ENCODE assay signal across 12 mouse cellular contexts in the genomic region with DNA sequence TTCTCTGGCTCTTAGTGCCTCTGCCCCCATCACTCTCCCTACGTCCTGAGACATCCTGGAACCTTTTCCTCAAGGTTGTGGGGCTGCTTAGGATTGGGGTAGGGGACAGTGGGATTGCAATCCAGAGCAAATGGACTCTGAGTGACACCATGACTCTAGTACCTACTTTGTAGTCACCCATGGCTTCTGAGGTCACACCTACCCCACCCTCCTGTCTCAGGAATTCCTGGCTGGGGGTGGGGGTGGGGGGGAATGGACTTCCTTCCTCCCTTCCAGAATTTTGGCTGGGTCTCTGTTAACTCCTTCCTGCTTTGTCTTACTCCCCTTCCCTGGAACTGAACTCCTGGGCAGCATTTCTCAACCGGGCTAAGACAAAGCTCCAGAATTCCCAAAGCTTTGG. TPM values are rescaled to one million over a fixed set of nuclear protein-coding genes. Genes with fewer than 3 reads are reported as not detected.
A peak's percentile ranks its signal among the peaks of the same experiment; 100 is the strongest.
DNase-seq lines count a peak whose midpoint lies in the region; ATAC-seq and TF ChIP-seq lines count a peak whose summit lies in the region.
"Had no signal": no experiment of that assay in that cellular context is flagged by ENCODE, and none has a peak within 500 bp of the region (broad histone marks: within the 10 kb centered on the region; RNA-seq: fewer than 3 reads in every experiment).

No protein-coding gene starts in this region.

- peak; percentile 34; the same call in 1 of the 2 replicates for TF ChIP-seq POLR2A in heart, adult 2 months (IDR thresholded peaks at IDR 0.05; ENCODE audit: insufficient read depth, low read depth, low read length)
- no peak for TF ChIP-seq POLR2A in thymus, adult 2 months (IDR thresholded peaks at IDR 0.05; ENCODE audit: control insufficient read depth, extremely low read depth, insufficient read depth, low read length, poor library complexity)

- DNase-seq in heart, adult 2 months = peak in 1 of 2 experiments; percentile 29
- no peak for DNase-seq in heart, postnatal 25 days (ENCODE audit: low spot score)
- DNase-seq in left cerebral cortex, adult 2 months (ENCODE audit: extremely low spot score in 1 of 2, low spot score in 2 of 2) = no peak
- no peak for DNase-seq in left cerebral cortex, postnatal 4 days
- no peak for DNase-seq in liver, embryonic 11.5 days (ENCODE audit: low spot score)
- no peak for DNase-seq in thymus, adult 2 months
- no peak for DNase-seq in left cerebral cortex, postnatal 36 days (ENCODE audit: low spot score in 2 of 2)
- DNase-seq: lung, embryonic 14.5 days; retina, postnatal 1 day; thymus, postnatal 25 days had no signal

- peaks cover 9% of the 10 kb centered on the region for H3K4me1 ChIP-seq in heart, adult 2 months (ENCODE audit: control insufficient read depth, insufficient read depth, low read length)
- H3K4me1 ChIP-seq in heart, embryonic 14.5 days (ENCODE audit: control insufficient read depth in 2 of 2, insufficient read depth in 2 of 2, low read length in 2 of 2) = peaks cover 2 to 13% of the 10 kb centered on the region in 2 experiments; a peak in 2 of 4 replicates
- no peaks in the 10 kb centered on the region for H3K4me1 ChIP-seq in liver, embryonic 11.5 days (replicated peaks; ENCODE audit: control insufficient read depth, insufficient read depth, low read length)
- H3K4me1 ChIP-seq in thymus, adult 2 months (replicated peaks; ENCODE audit: control insufficient read depth, insufficient read depth, low read length) = peaks cover 11% of the 10 kb centered on the region; the same call in 1 of the 2 replicates

- H3K4me2 ChIP-seq in heart, embryonic 14.5 days (ENCODE audit: low read length) = peak overlapping the region; percentile 77
- peak overlapping the region; percentile 81; the same call in 1 of the 2 replicates for H3K4me2 ChIP-seq in liver, embryonic 11.5 days

- no peak for TF ChIP-seq CTCF in heart, adult 2 months (IDR thresholded peaks at IDR 0.05)
- TF ChIP-seq CTCF in left cerebral cortex, adult 2 months (IDR thresholded peaks at IDR 0.05) = no peak
- TF ChIP-seq CTCF in thymus, adult 2 months (IDR thresholded peaks at IDR 0.05; ENCODE audit: borderline replicate concordance, control insufficient read depth, extremely low read depth, insufficient read depth, low read length, poor library complexity) = no peak

- H3K27me3 ChIP-seq in heart, adult 2 months (ENCODE audit: control insufficient read depth, insufficient read depth, low read length) = no peaks in the 10 kb centered on the region; the same call in 1 of the 2 replicates
- no peaks in the 10 kb centered on the region for H3K27me3 ChIP-seq in heart, embryonic 14.5 days (ENCODE audit: control insufficient read depth, insufficient read depth, low read length)
- H3K27me3 ChIP-seq in liver, embryonic 11.5 days (replicated peaks; ENCODE audit: control insufficient read depth, insufficient read depth, low read length) = peaks cover 16% of the 10 kb centered on the region
- H3K27me3 ChIP-seq in thymus, adult 2 months (ENCODE audit: control insufficient read depth, insufficient read depth, low read length) = peaks cover 2% of the 10 kb centered on the region; the same call in 1 of the 2 replicates

- peak overlapping the region; percentile 85; the same call in 1 of the 2 replicates for H3K9ac ChIP-seq in heart, adult 2 months (ENCODE audit: low read depth, low read length)
- no peak overlapping the region for H3K9ac ChIP-seq in heart, embryonic 14.5 days (ENCODE audit: low read length)
- H3K9ac ChIP-seq in liver, embryonic 11.5 days (ENCODE audit: low read depth, low read length) = no peak overlapping the region
- H3K9ac ChIP-seq: lung, embryonic 14.5 days had no signal

- intact Hi-C loops in heart, adult 2 months (cut with DNase I) = loop anchor here (5.0 kb wide), 1 partner anchor 59 kb away; a partner anchor contains a TSS
- intact Hi-C loops in heart, postnatal 25 days (cut with DNase I) = no loop called here
- intact Hi-C loops in left cerebral cortex, adult 2 months (cut with DNase I) = no loop called here
- intact Hi-C loops in left cerebral cortex, postnatal 4 days (cut with DNase I) = no loop called here
- intact Hi-C loops in left cerebral cortex, postnatal 36 days (cut with DNase I) = no loop called here

- H3K36me3 ChIP-seq in heart, adult 2 months (ENCODE audit: control insufficient read depth, insufficient read depth, low read length) = peaks cover 6% of the 10 kb centered on the region
- H3K36me3 ChIP-seq in heart, embryonic 14.5 days (ENCODE audit: control insufficient read depth, insufficient read depth, low read length) = no peaks in the 10 kb centered on the region
- no peaks in the 10 kb centered on the region for H3K36me3 ChIP-seq in liver, embryonic 11.5 days (ENCODE audit: control insufficient read depth, insufficient read depth, low read length)
- H3K36me3 ChIP-seq in thymus, adult 2 months (ENCODE audit: control insufficient read depth, insufficient read depth, low read length) = no peaks in the 10 kb centered on the region

- H3K27ac ChIP-seq in heart, adult 2 months = peak overlapping the region; percentile 86
- H3K27ac ChIP-seq in left cerebral cortex, adult 2 months = no peak overlapping the region; the same call in 1 of the 2 replicates
- H3K27ac ChIP-seq in heart, embryonic 14.5 days (replicated peaks in 1 of 2; ENCODE audit: control insufficient read depth in 1 of 2, insufficient read depth in 1 of 2, low read depth in 2 of 2, low read length in 2 of 2) = no peak overlapping the region
- H3K27ac ChIP-seq in liver, embryonic 11.5 days (ENCODE audit: low read depth, low read length) = no peak overlapping the region
- H3K27ac ChIP-seq in thymus, adult 2 months (ENCODE audit: control insufficient read depth, insufficient read depth, low read length) = no peak overlapping the region

- peak; percentile 54; the same call in 1 of the 2 replicates for TF ChIP-seq EP300 in heart, adult 2 months (IDR thresholded peaks at IDR 0.05; ENCODE audit: insufficient read depth, low read depth, low read length)

- 41% methylated on average over 2 of the region's 2 CpGs for WGBS in heart, adult 2 months
- 54% methylated on average over 2 of the region's 2 CpGs for WGBS in heart, embryonic 14.5 days
- 70% methylated on average over 2 of the region's 2 CpGs for WGBS in liver, embryonic 11.5 days
- 83% methylated on average over 2 of the region's 2 CpGs for WGBS in thymus, adult 2 months

- no peak for ATAC-seq in heart, embryonic 14.5 days (ENCODE audit: insufficient number of reproducible peaks, insufficient read depth, low FRiP score, low read depth)
- no peak for ATAC-seq in liver, embryonic 11.5 days (replicated peaks; ENCODE audit: low FRiP score)

- peak overlapping the region; percentile 55 for H3K4me3 ChIP-seq in heart, adult 2 months
- H3K4me3 ChIP-seq in left cerebral cortex, adult 2 months = peak overlapping the region; percentile 27; the same call in 1 of the 2 replicates
- no peak overlapping the region for H3K4me3 ChIP-seq in heart, embryonic 14.5 days (ENCODE audit: control insufficient read depth in 1 of 2, insufficient read depth in 1 of 2, low read depth in 1 of 2, low read length in 2 of 2)
- no peak overlapping the region for H3K4me3 ChIP-seq in liver, embryonic 11.5 days (ENCODE audit: low read depth, low read length)
- H3K4me3 ChIP-seq in thymus, adult 2 months (ENCODE audit: control insufficient read depth, insufficient read depth, low read length) = no peak overlapping the region

- H3K9me3 ChIP-seq in heart, embryonic 14.5 days (ENCODE audit: control insufficient read depth, low read length) = no peaks in the 10 kb centered on the region
- H3K9me3 ChIP-seq in liver, embryonic 11.5 days (ENCODE audit: control insufficient read depth, low read length) = no peaks in the 10 kb centered on the region; the same call in 1 of the 2 replicates

- no peaks in the 10 kb centered on the region for H3K79me2 ChIP-seq in heart, adult 2 months (replicated peaks; ENCODE audit: control insufficient read depth, insufficient read depth, low read length)

RNA-seq across cellular contexts. Expression of a gene that starts 1.0 kb away (rescaled TPM):
- total RNA-seq in heart, adult 2 months (2021) = 1 to 10 TPM; 6.8 to 7.2 TPM
- polyA plus RNA-seq in heart, adult 2 months (2012; rRNA removed) = 17.1 and 22.0 TPM in 2 replicates
- total RNA-seq in heart, postnatal 25 days (2021) = 1 to 10 TPM; 8.6 to 9.4 TPM
- total RNA-seq in left cerebral cortex, adult 2 months (2021) = 1 to 10 TPM; 2.4 to 3.8 TPM
- 1 to 10 TPM; 3.5 to 4.3 TPM for total RNA-seq in left cerebral cortex, postnatal 4 days (2021)
- polyA plus RNA-seq in heart, embryonic 14.5 days (2014; fragmentation: Nextera tagmentation; extraction: Ambion mirVana) = 1.6 and 1.9 TPM in 2 replicates
- 1.4 and 1.9 TPM in 2 replicates for polyA plus RNA-seq in liver, embryonic 11.5 days (2014; fragmentation: Nextera tagmentation; extraction: Ambion mirVana)
- polyA plus RNA-seq in thymus, adult 2 months (2012; rRNA removed) = 4.2 and 5.5 TPM in 2 replicates
- total RNA-seq in left cerebral cortex, postnatal 36 days (2021) = 1 to 10 TPM; 2.1 to 4.6 TPM
- total RNA-seq: common myeloid progenitor, adult 5-6 weeks had no signal

RNA-seq across cellular contexts. Expression of a gene that starts 14.7 kb away (rescaled TPM):
- 10 to 100 TPM; 59.9 to 66.0 TPM for total RNA-seq in heart, adult 2 months (2021)
- polyA plus RNA-seq in heart, adult 2 months (2012; rRNA removed) = 64.6 and 91.3 TPM in 2 replicates
- total RNA-seq in heart, postnatal 25 days (2021) = 10 to 100 TPM; 57.6 to 59.3 TPM
- total RNA-seq in left cerebral cortex, adult 2 months (2021) = 10 to 100 TPM; 42.7 to 46.8 TPM
- 10 to 100 TPM; 33.8 to 35.0 TPM for total RNA-seq in left cerebral cortex, postnatal 4 days (2021)
- 36.5 and 38.6 TPM in 2 replicates for polyA plus RNA-seq in heart, embryonic 14.5 days (2014; fragmentation: Nextera tagmentation; extraction: Ambion mirVana)
- polyA plus RNA-seq in liver, embryonic 11.5 days (2014; fragmentation: Nextera tagmentation; extraction: Ambion mirVana) = 31.6 and 33.9 TPM in 2 replicates
- polyA plus RNA-seq in thymus, adult 2 months (2012; rRNA removed) = 46.5 and 46.7 TPM in 2 replicates
- 10 to 100 TPM; 41.0 to 45.7 TPM for total RNA-seq in left cerebral cortex, postnatal 36 days (2021)

RNA-seq across cellular contexts. Expression of a gene that starts 37.2 kb away (rescaled TPM):
- total RNA-seq in heart, adult 2 months (2021) = 10 to 100 TPM; 35.6 to 38.7 TPM
- 37.3 and 38.8 TPM in 2 replicates for polyA plus RNA-seq in heart, adult 2 months (2012; rRNA removed)
- total RNA-seq in heart, postnatal 25 days (2021) = 10 to 100 TPM; 37.1 to 37.8 TPM
- 100 to 1,000 TPM; 131 to 138 TPM for total RNA-seq in left cerebral cortex, adult 2 months (2021)
- total RNA-seq in left cerebral cortex, postnatal 4 days (2021) = 100 to 1,000 TPM; 102 to 106 TPM
- polyA plus RNA-seq in heart, embryonic 14.5 days (2014; fragmentation: Nextera tagmentation; extraction: Ambion mirVana) = 8.3 and 9.5 TPM in 2 replicates
- 2.7 and 3.8 TPM in 2 replicates for polyA plus RNA-seq in liver, embryonic 11.5 days (2014; fragmentation: Nextera tagmentation; extraction: Ambion mirVana)
- 38.9 and 40.3 TPM in 2 replicates for polyA plus RNA-seq in thymus, adult 2 months (2012; rRNA removed)
- total RNA-seq in left cerebral cortex, postnatal 36 days (2021) = 100 to 1,000 TPM; 124 to 156 TPM

RNA-seq across cellular contexts. Expression of a gene that starts 47.5 kb away (rescaled TPM):
- total RNA-seq in heart, adult 2 months (2021) = under 1 TPM in 1 of 2 experiments, not detected in 1; 0.16 TPM
- 2.5 and 3.0 TPM in 2 replicates for polyA plus RNA-seq in heart, adult 2 months (2012; rRNA removed)
- total RNA-seq in heart, postnatal 25 days (2021) = under 1 TPM; 0.21 to 0.22 TPM
- total RNA-seq in left cerebral cortex, adult 2 months (2021) = 1 to 10 TPM; 1.8 to 1.9 TPM
- 10 to 100 TPM; 22.7 to 25.8 TPM for total RNA-seq in left cerebral cortex, postnatal 4 days (2021)
- polyA plus RNA-seq in heart, embryonic 14.5 days (2014; fragmentation: Nextera tagmentation; extraction: Ambion mirVana) = 51.5 and 52.6 TPM in 2 replicates
- polyA plus RNA-seq in liver, embryonic 11.5 days (2014; fragmentation: Nextera tagmentation; extraction: Ambion mirVana) = 0.69 and 0.73 TPM in 2 replicates
- polyA plus RNA-seq in thymus, adult 2 months (2012; rRNA removed) = 0.73 and 0.79 TPM in 2 replicates
- 1 to 10 TPM in 1 of 2 experiments, under 1 TPM in 1; 0.89 to 2.6 TPM for total RNA-seq in left cerebral cortex, postnatal 36 days (2021)
- total RNA-seq: common myeloid progenitor, adult 5-6 weeks had no signal

RNA-seq across cellular contexts. Expression of a gene that starts 58.2 kb away (rescaled TPM):
- total RNA-seq in heart, adult 2 months (2021) = 10 to 100 TPM; 25.1 to 30.8 TPM
- polyA plus RNA-seq in heart, adult 2 months (2012; rRNA removed) = 43.3 and 51.5 TPM in 2 replicates
- 10 to 100 TPM; 35.7 to 39.4 TPM for total RNA-seq in heart, postnatal 25 days (2021)
- total RNA-seq in left cerebral cortex, adult 2 months (2021) = 10 to 100 TPM; 13.2 to 14.6 TPM
- total RNA-seq in left cerebral cortex, postnatal 4 days (2021) = 10 to 100 TPM; 45.3 to 46.6 TPM
- 66.1 and 68.9 TPM in 2 replicates for polyA plus RNA-seq in heart, embryonic 14.5 days (2014; fragmentation: Nextera tagmentation; extraction: Ambion mirVana)
- polyA plus RNA-seq in liver, embryonic 11.5 days (2014; fragmentation: Nextera tagmentation; extraction: Ambion mirVana) = 85.9 and 87.5 TPM in 2 replicates
- polyA plus RNA-seq in thymus, adult 2 months (2012; rRNA removed) = 325 and 327 TPM in 2 replicates
- 10 to 100 TPM; 11.2 to 13.5 TPM for total RNA-seq in left cerebral cortex, postnatal 36 days (2021)

Comparison
In these comparisons a context has a peak if more than half of its experiments do, and no peak if none do; other contexts are left out.
1. H3K4me3 ChIP-seq: peak in heart, adult 2 months (single experiment) and left cerebral cortex, adult 2 months (single experiment); none in heart, embryonic 14.5 days (0 of 2), liver, embryonic 11.5 days (single experiment) and thymus, adult 2 months (single experiment).